Mouse (Mus musculus): ENCODE results near the gene Madd. TPM values are rescaled to one million over a fixed set of nuclear protein-coding genes. Genes with fewer than 3 reads are reported as not detected.

Gene Madd
- polyA plus RNA-seq, 2 experiments = 8.6 to 18.1 TPM

DNA sequence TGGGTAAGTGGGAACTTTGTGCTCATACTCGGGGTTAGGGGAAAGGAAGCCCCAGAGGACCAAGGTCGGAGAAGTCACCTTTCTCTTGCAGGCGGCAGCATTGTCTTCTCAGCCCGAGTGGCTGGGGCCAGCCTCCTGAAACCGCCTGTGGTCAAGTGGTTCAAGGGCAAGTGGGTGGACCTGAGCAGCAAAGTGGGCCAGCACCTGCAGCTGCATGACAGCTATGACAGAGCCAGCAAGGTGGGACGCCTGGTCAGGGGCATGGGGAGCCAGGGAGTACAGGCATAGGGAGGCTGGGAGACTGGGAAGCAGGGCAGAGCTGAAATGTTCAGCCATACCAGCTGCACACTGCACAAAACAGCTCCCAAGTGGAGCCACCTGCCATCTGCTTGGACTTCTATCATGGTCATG lies 63.4 kb downstream of the Madd start:
- Histone ChIP-seq H3K36me3 (ENCODE audit: control insufficient read depth, insufficient read depth, low read length) (no peaks in the 10 kb centered on the region), H3K4me2 (replicated peaks; ENCODE audit: low read depth, low read length, severe bottlenecking) (no peak overlapping the region), H3K9me3 (ENCODE audit: control insufficient read depth, low read length) (no peaks in the 10 kb centered on the region), H3K9ac (ENCODE audit: low read depth, low read length, severe bottlenecking) (no peak overlapping the region), H3K4me3 (replicated peaks; ENCODE audit: low read length) (no peak overlapping the region), H3K4me1 (ENCODE audit: control insufficient read depth, insufficient read depth, low read length) (no peaks in the 10 kb centered on the region), H3K27me3 (ENCODE audit: control insufficient read depth, insufficient read depth, low read length) (no peaks in the 10 kb centered on the region), H3K27ac (replicated peaks; ENCODE audit: low read depth, low read length) (no peak overlapping the region)
- ATAC-seq (ENCODE audit: low FRiP score, low read depth) = no peak
- no peak for DNase-seq (ENCODE audit: low spot score)
- 69% methylated on average over 6 of the region's 6 CpGs for WGBS
- TF ChIP-seq POLR2A (IDR thresholded peaks at IDR 0.05; ENCODE audit: borderline replicate concordance, extremely low read depth, insufficient read depth, insufficient read length) = no peak

DNA sequence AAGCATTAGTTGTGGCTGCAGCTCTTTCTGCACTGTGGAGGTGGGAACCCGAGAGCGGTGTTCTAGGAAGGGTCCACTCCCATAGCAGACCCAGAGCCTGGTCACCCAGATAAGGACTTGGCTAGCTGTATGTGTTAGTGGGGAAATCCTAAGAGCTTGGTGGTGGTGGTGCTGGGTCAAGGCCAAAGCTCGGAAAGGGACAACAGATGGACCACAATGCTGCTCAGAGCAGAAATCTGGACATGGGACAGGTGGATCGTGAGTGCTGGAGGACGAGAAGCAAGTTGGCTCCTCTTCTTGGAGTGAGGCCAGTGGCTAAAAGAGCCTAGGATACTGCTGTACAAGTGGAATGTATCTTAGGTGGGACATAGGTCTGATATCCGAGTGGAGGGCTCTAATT lies 64.1 kb downstream of the Madd start:
- no peaks in the 10 kb centered on the region for H3K4me1 ChIP-seq (ENCODE audit: control insufficient read depth, insufficient read depth, low read length)
- DNase-seq (ENCODE audit: low spot score) = no peak
- H3K9me3 ChIP-seq (ENCODE audit: control insufficient read depth, low read length) = no peaks in the 10 kb centered on the region
- no peak overlapping the region for H3K4me3 ChIP-seq (replicated peaks; ENCODE audit: low read length)
- H3K27me3 ChIP-seq (ENCODE audit: control insufficient read depth, insufficient read depth, low read length) = no peaks in the 10 kb centered on the region
- H3K36me3 ChIP-seq (ENCODE audit: control insufficient read depth, insufficient read depth, low read length) = no peaks in the 10 kb centered on the region
- no peak for TF ChIP-seq POLR2A (IDR thresholded peaks at IDR 0.05; ENCODE audit: borderline replicate concordance, extremely low read depth, insufficient read depth, insufficient read length)
- 81% methylated on average over 6 of the region's 6 CpGs for WGBS
- H3K27ac ChIP-seq (replicated peaks; ENCODE audit: low read depth, low read length) = no peak overlapping the region
- no peak overlapping the region for H3K4me2 ChIP-seq (replicated peaks; ENCODE audit: low read depth, low read length, severe bottlenecking)
- no peak for ATAC-seq (ENCODE audit: low FRiP score, low read depth)
- H3K9ac ChIP-seq (ENCODE audit: low read depth, low read length, severe bottlenecking) = no peak overlapping the region

DNA sequence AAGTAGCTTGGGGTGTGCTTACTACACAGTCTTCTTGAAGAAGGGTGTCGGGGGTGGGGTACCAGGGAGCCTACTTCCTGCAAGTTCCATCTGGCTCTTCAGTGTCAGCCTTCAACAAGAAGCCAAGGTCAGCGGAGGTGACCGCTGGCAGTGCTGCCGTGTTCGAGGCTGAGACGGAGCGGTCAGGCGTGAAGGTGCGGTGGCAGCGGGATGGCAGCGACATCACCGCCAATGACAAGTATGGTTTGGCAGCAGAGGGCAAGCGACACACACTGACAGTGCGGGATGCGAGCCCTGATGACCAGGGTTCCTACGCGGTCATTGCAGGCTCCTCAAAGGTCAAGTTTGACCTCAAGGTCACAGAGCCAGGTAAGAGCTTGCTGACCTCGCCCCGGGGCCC lies 64.6 kb downstream of the Madd start:
- Histone ChIP-seq H3K27ac (replicated peaks; ENCODE audit: low read depth, low read length) (no peak overlapping the region), H3K4me3 (replicated peaks; ENCODE audit: low read length) (no peak overlapping the region), H3K4me1 (ENCODE audit: control insufficient read depth, insufficient read depth, low read length) (no peaks in the 10 kb centered on the region), H3K9me3 (ENCODE audit: control insufficient read depth, low read length) (no peaks in the 10 kb centered on the region), H3K9ac (ENCODE audit: low read depth, low read length, severe bottlenecking) (no peak overlapping the region), H3K36me3 (ENCODE audit: control insufficient read depth, insufficient read depth, low read length) (no peaks in the 10 kb centered on the region), H3K4me2 (replicated peaks; ENCODE audit: low read depth, low read length, severe bottlenecking) (no peak overlapping the region), H3K27me3 (ENCODE audit: control insufficient read depth, insufficient read depth, low read length) (no peaks in the 10 kb centered on the region)
- WGBS = 92% methylated on average over 19 of the region's 19 CpGs
- no peak for TF ChIP-seq POLR2A (IDR thresholded peaks at IDR 0.05; ENCODE audit: borderline replicate concordance, extremely low read depth, insufficient read depth, insufficient read length)
- ATAC-seq (ENCODE audit: low FRiP score, low read depth) (no peak), DNase-seq (ENCODE audit: low spot score) (no peak)

GRCm38 (mm10) chr2:91118647-91119046 lies 65.0 kb downstream of the Madd start:
- no peak overlapping the region for H3K9ac ChIP-seq (ENCODE audit: low read depth, low read length, severe bottlenecking)
- 62% methylated on average over 1 of the region's 1 CpGs for WGBS

GRCm38 (mm10) chr2:91117585-91118275 lies 65.9 kb downstream of the Madd start, which contains the start of gene Mybpc3:
Mybpc3 (plus strand) TSS chr2:91118144.
- Histone ChIP-seq H3K27me3 (ENCODE audit: control insufficient read depth, insufficient read depth, low read length) (no peaks in the 10 kb centered on the region), H3K4me2 (replicated peaks; ENCODE audit: low read depth, low read length, severe bottlenecking) (no peak within 1 kb of the TSS), H3K9ac (ENCODE audit: low read depth, low read length, severe bottlenecking) (no peak within 1 kb of the TSS), H3K4me3 (replicated peaks; ENCODE audit: low read length) (no peak within 1 kb of the TSS), H3K36me3 (ENCODE audit: control insufficient read depth, insufficient read depth, low read length) (no peaks in the 10 kb centered on the region), H3K9me3 (ENCODE audit: control insufficient read depth, low read length) (no peaks in the 10 kb centered on the region), H3K4me1 (ENCODE audit: control insufficient read depth, insufficient read depth, low read length) (no peaks in the 10 kb centered on the region), H3K27ac (replicated peaks; ENCODE audit: low read depth, low read length) (no peak within 1 kb of the TSS)
- DNase-seq (ENCODE audit: low spot score) (no peak), ATAC-seq (ENCODE audit: low FRiP score, low read depth) (no peak)
- no peak for TF ChIP-seq POLR2A (IDR thresholded peaks at IDR 0.05; ENCODE audit: borderline replicate concordance, extremely low read depth, insufficient read depth, insufficient read length)
- 76% methylated on average over 11 of the region's 11 CpGs for WGBS

More at GRCm38 (mm10) chr2:91118647-91119046, 65.0 kb downstream of the Madd start:
- no peak overlapping the region for H3K27ac ChIP-seq (replicated peaks; ENCODE audit: low read depth, low read length)
- H3K4me3 ChIP-seq (replicated peaks; ENCODE audit: low read length) = no peak overlapping the region
- H3K36me3 ChIP-seq (ENCODE audit: control insufficient read depth, insufficient read depth, low read length) = no peaks in the 10 kb centered on the region
- DNase-seq (ENCODE audit: low spot score) (no peak), ATAC-seq (ENCODE audit: low FRiP score, low read depth) (no peak)
- no peak overlapping the region for H3K4me2 ChIP-seq (replicated peaks; ENCODE audit: low read depth, low read length, severe bottlenecking)
- no peaks in the 10 kb centered on the region for H3K4me1 ChIP-seq (ENCODE audit: control insufficient read depth, insufficient read depth, low read length)
- TF ChIP-seq POLR2A (IDR thresholded peaks at IDR 0.05; ENCODE audit: borderline replicate concordance, extremely low read depth, insufficient read depth, insufficient read length) = no peak
- H3K9me3 ChIP-seq (ENCODE audit: control insufficient read depth, low read length) = no peaks in the 10 kb centered on the region
- no peaks in the 10 kb centered on the region for H3K27me3 ChIP-seq (ENCODE audit: control insufficient read depth, insufficient read depth, low read length)
